Mouse (Mus musculus) lung, postnatal 14 days (tissue): ENCODE results near the gene Npepps.

Experiments used
- DNase-seq: peaks from one replicate; pipeline ENCODE4 v3.0.0; 2021

The Npepps gene

GRCm38 (mm10) chr11:97182446-97182845, 98.0 kb downstream of the Npepps start:
- DNase-seq = no peak

GRCm38 (mm10) chr11:97181061-97181460, 99.4 kb downstream of the Npepps start:
- no peak for DNase-seq

GRCm38 (mm10) chr11:97178198-97178597, 102.2 kb downstream of the Npepps start:
- no peak for DNase-seq

- peak; percentile 70 for DNase-seq
These were observed 103.6 kb downstream of the Npepps start for GRCm38 (mm10) chr11:97176851-97177250.

GRCm38 (mm10) chr11:97175499-97175898, 104.9 kb downstream of the Npepps start:
- DNase-seq = no peak

- DNase-seq = no peak
These were observed 120.1 kb downstream of the Npepps start for GRCm38 (mm10) chr11:97160341-97160740.

GRCm38 (mm10) chr11:97156999-97157398, 123.4 kb downstream of the Npepps start:
- no peak for DNase-seq
